Mouse (Mus musculus) heart, embryonic 12.5 days (tissue): ENCODE measurements around the gene Jhy. TPM values are rescaled to one million over a fixed set of nuclear protein-coding genes. Genes with fewer than 3 reads are reported as not detected.

Source experiments
- ATAC-seq: fragments of 200-750 bp; cut with Nextera tagmentation; 2 replicates; pipeline ENCODE4 v1.8.0; 2017; ENCODE audit warnings: moderate TSS enrichment, moderate library complexity; ENCODE audit not compliant: insufficient number of reproducible peaks, low FRiP score
- H3K27ac ChIP-seq: fragments of 300-500 bp; sonication (generic); 2 replicates; pipeline ENCODE4 v1.5.1; 2016; ENCODE audit warnings: mild to moderate bottlenecking, moderate library complexity; ENCODE audit not compliant: poor library complexity, severe bottlenecking
- H3K27me3 ChIP-seq: fragments of 300-500 bp; sonication (generic); replicated peaks from 2 replicates; pipeline ENCODE4 v1.6.1; 2016; ENCODE audit warnings: mild to moderate bottlenecking, moderate library complexity
- H3K36me3 ChIP-seq: fragments of 300-500 bp; sonication (generic); 2 replicates; pipeline ENCODE4 v1.6.1; 2016; ENCODE audit warnings: mild to moderate bottlenecking, moderate library complexity
- H3K4me1 ChIP-seq: fragments of 300-500 bp; sonication (generic); replicated peaks from 2 replicates; pipeline ENCODE4 v1.6.1; 2016; ENCODE audit warnings: mild to moderate bottlenecking
- H3K4me2 ChIP-seq: fragments of 300-500 bp; sonication (generic); 2 replicates; pipeline ENCODE4 v1.6.1; 2016; ENCODE audit warnings: mild to moderate bottlenecking, moderate library complexity
- H3K4me3 ChIP-seq: fragments of 300-500 bp; sonication (generic); 2 replicates; pipeline ENCODE4 v1.5.1; 2016; ENCODE audit warnings: mild to moderate bottlenecking
- H3K9ac ChIP-seq: fragments of 300-500 bp; sonication (generic); 2 replicates; pipeline ENCODE4 v1.6.1; 2016; ENCODE audit warnings: mild to moderate bottlenecking, moderate library complexity
- H3K9me3 ChIP-seq: fragments of 300-500 bp; sonication (generic); replicated peaks from 2 replicates; pipeline ENCODE4 v1.6.1; 2016; ENCODE audit warnings: mild to moderate bottlenecking, moderate library complexity
- WGBS: fragments of 180-500 bp; shearing (Covaris S2); methylation state at CpG from one replicate; pipeline ENCODE4 v1.1.7; 2016; 5-methylcytosine and 5-hydroxymethylcytosine counted together
- polyA plus RNA-seq: library from polyadenylated mRNA; unstranded; fragments of >200 nt; fragmentation: Nextera tagmentation; extraction: Ambion mirVana; gene quantifications from 2 replicates; pipeline ENCODE4 v1.2.1, GENCODE M21; 2016

Gene Jhy
- polyA plus RNA-seq, 1 experiment from 2014 or later, result not detected

GRCm38 (mm10) chr9:40876693-40877092 lies 87.2 kb downstream of the Jhy start:
- H3K4me3 ChIP-seq, result no peak overlapping the region
- peaks cover 19% of the 10 kb centered on the region; the same call in 1 of the 2 replicates for H3K4me1 ChIP-seq
- no peak for ATAC-seq
- 5% methylated on average over 5 of the region's 5 CpGs for WGBS
- no peak overlapping the region for H3K4me2 ChIP-seq
- no peak overlapping the region for H3K27ac ChIP-seq
- peaks cover 98% of the 10 kb centered on the region for H3K27me3 ChIP-seq
- no peak overlapping the region for H3K9ac ChIP-seq
- H3K9me3 ChIP-seq, result no peaks in the 10 kb centered on the region
- H3K36me3 ChIP-seq, result no peaks in the 10 kb centered on the region

DNA sequence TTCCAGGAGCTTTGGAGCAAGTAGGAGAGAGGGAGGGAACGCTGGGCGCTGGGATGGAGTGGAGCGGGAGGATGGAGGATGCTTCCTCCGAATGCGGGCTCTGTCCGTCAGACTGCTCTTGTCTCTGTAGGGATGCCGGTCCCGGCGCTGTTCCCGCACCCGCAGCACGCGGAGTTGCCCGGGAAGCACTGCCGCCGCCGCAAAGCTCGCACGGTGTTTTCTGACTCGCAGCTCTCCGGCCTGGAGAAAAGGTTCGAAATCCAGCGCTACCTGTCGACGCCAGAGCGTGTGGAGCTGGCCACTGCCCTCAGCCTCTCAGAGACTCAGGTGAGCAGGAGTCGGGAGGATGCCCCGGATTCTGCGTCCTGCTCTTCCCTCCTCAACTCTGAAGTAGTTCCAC lies 87.8 kb downstream of the Jhy start:
- Histone ChIP-seq H3K9ac (no peak overlapping the region), H3K4me3 (no peak overlapping the region), H3K9me3 (no peaks in the 10 kb centered on the region), H3K36me3 (no peaks in the 10 kb centered on the region), H3K27ac (no peak overlapping the region), H3K27me3 (peaks cover 98% of the 10 kb centered on the region), H3K4me2 (no peak overlapping the region), H3K4me1 (peaks cover 22% of the 10 kb centered on the region; the same call in 1 of the 2 replicates)
- no peak for ATAC-seq
- 1% methylated on average over 29 of the region's 29 CpGs for WGBS

DNA sequence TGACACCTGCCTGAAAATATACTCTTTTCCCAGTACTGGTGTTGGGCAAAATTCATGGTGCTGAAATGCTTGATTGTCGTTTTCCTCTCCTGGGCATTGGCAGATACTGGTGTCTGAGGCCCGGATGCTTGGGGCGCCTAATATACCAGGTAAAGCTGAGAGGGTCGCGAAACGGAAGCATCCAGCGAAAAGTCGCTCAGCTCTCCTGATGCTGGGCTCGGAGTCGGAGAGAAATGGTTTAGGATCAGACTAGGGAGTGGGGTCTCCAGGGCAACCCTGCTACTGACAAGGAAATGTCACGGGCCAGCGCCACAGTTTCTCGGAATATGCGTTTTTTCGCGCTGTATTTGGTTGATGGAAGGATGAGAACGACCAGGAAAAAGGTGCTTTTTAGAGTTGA lies 88.5 kb downstream of the Jhy start:
- 3% methylated on average over 17 of the region's 17 CpGs for WGBS
- peaks cover 95% of the 10 kb centered on the region for H3K27me3 ChIP-seq
- H3K4me2 ChIP-seq, result no peak overlapping the region
- no peak overlapping the region for H3K4me3 ChIP-seq
- peaks cover 22% of the 10 kb centered on the region; the same call in 1 of the 2 replicates for H3K4me1 ChIP-seq
- no peaks in the 10 kb centered on the region for H3K36me3 ChIP-seq
- H3K9me3 ChIP-seq, result no peaks in the 10 kb centered on the region
- H3K9ac ChIP-seq, result no peak overlapping the region
- no peak overlapping the region for H3K27ac ChIP-seq
- ATAC-seq, result no peak

DNA sequence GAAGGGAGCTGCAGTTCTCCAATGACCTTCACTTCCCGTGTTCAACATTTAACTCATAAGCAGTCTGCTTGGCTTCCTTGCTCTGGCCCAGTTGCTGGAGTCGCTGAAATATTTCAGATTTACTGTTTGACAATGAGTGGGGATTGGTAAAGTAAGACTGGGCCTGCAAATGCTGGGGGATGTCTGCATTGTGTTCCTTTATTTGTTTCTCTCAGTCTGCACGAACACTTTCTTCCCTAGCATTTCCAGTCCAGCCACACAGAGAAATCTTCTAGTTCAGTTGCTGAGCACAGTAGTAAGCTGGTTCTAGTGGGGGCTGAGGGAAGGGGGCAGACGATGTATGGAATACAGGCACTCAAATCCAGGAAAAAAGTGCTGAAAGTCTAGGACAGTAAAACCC lies 89.0 kb downstream of the Jhy start:
- Histone ChIP-seq H3K4me2 (no peak overlapping the region), H3K9me3 (no peaks in the 10 kb centered on the region), H3K36me3 (no peaks in the 10 kb centered on the region), H3K4me1 (peaks cover 22% of the 10 kb centered on the region; the same call in 1 of the 2 replicates), H3K27ac (no peak overlapping the region), H3K4me3 (no peak overlapping the region), H3K9ac (no peak overlapping the region), H3K27me3 (peaks cover 95% of the 10 kb centered on the region)
- ATAC-seq, result no peak
- 7% methylated on average over 4 of the region's 4 CpGs for WGBS

DNA sequence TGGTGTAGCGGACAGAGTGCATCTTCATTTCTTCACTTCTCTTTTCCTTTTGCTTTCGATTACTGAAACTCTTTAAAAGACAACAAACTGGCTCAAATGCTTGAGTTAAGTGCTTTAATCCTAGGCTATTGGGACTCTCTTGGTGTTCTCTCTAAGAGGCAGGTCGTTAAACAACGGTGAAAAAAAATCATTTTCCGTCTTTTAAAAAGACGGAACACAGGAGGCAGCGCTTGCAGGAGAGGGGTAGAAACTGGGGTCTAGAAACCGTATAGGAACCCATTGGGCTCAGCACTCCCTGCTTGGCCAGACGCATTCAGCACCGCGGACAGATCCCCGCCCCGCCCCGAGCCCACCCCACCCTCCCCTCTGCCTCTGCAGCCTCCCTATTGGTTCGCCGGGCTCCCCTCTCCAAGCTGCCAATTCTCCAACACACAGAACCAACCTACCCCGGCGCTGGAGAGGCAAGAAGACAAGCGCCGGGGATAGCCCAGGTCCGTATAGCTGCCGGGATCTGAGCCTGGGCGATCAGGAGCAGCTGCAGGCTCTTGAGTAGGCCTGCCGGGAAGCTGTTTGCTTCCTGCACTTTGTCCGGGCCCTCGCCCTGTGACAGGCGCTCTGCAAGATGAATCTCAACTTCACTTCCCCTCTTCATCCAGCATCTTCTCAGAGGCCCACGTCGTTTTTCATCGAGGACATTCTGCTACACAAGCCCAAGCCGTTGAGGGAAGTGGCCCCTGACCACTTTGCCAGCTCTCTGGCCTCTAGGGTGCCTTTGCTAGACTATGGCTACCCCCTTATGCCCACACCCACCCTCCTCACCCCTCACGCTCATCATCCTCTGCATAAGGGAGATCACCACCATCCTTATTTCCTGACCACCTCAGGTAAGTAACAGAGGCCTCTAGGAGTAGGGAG lies 90.1 kb downstream of the Jhy start, which contains the start of gene Bsx:
Gene Bsx, plus strand, starts transcription at position 572 of the 915 bp plus-strand sequence.
- Histone ChIP-seq H3K9me3 (no peaks in the 10 kb centered on the region), H3K9ac (no peak within 1 kb of the TSS), H3K4me1 (peaks cover 22% of the 10 kb centered on the region; the same call in 1 of the 2 replicates), H3K36me3 (no peaks in the 10 kb centered on the region), H3K27ac (no peak within 1 kb of the TSS), H3K27me3 (peaks cover 93% of the 10 kb centered on the region), H3K4me3 (peak within 1 kb of the TSS; percentile 32), H3K4me2 (peak within 1 kb of the TSS; percentile 63)
- 3% methylated on average over 32 of the region's 32 CpGs for WGBS
- no peak for ATAC-seq

GRCm38 (mm10) chr9:40872156-40872478 lies 91.8 kb downstream of the Jhy start:
- 9% methylated on average over 8 of the region's 8 CpGs for WGBS
- Histone ChIP-seq H3K27me3 (peaks cover 82% of the 10 kb centered on the region), H3K27ac (no peak overlapping the region), H3K4me3 (peak overlapping the region; percentile 33), H3K4me2 (peak overlapping the region; percentile 62), H3K9me3 (no peaks in the 10 kb centered on the region), H3K9ac (no peak overlapping the region), H3K36me3 (no peaks in the 10 kb centered on the region), H3K4me1 (peaks cover 10% of the 10 kb centered on the region; the same call in 1 of the 2 replicates)
- no peak for ATAC-seq

DNA sequence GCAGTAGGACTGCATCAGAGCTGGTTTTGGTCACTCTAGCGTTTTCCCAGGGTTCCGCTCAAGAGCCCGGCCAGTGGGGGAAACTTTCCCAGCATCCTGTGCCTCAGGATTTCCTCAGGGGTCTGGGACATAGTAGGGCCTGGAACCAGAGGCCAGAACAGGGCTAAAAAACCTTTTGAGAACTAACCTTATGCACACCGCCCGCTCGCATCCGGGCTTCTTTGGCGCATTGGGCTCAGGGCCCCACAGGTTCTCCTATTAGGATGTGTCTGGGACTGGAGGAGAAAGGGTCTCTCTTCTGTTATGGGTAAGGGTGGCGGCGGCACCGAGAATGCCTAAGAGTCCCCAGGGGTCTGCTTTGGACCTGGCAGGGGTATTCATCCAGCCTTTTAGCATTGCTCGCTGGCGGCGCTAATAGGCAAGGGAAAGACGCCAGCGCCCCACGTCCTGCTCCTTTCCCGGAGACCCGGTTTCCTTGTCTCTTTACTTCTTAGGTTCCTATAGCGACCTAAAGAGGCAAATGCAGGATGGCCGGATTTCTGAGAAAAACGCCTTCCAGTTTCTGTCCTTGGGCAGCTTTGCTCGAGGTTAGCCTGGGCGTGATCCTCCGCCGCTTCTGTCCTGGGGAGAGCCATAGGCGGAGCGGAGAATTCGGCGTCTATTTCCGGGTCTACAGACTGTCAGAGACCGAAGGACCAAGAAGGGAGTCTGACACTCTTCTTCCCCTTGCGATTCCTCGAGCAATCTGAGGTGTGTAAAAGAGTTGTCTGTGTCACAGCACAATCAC lies 92.4 kb downstream of the Jhy start:
- peak overlapping the region; percentile 62 for H3K4me2 ChIP-seq
- no peak for ATAC-seq
- H3K9ac ChIP-seq, result no peak overlapping the region
- WGBS, result 2% methylated on average over 34 of the region's 34 CpGs
- H3K27ac ChIP-seq, result no peak overlapping the region
- H3K36me3 ChIP-seq, result no peaks in the 10 kb centered on the region
- peaks cover 76% of the 10 kb centered on the region for H3K27me3 ChIP-seq
- no peaks in the 10 kb centered on the region for H3K9me3 ChIP-seq
- H3K4me3 ChIP-seq, result peak overlapping the region; percentile 33
- H3K4me1 ChIP-seq, result peaks cover 10% of the 10 kb centered on the region; the same call in 1 of the 2 replicates

DNA sequence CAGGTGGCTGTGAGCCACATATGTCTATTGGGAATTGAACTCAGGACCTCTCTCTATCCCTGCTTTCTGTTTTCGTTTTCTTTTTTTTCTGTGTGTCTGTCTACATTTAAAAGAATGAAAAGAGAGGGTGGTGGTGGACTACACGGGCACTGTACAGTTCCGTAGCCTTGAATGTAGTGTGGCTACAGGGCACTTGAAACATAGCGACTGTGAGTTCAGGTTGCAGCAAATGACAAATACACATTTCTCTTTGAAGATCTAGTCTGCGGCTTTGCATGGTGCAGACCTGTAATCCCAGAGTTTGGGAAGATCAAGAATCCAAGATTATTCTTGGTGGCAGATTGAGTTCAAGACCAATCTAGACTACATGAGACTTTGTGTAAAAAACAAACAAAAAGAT lies 93.6 kb downstream of the Jhy start:
- H3K9ac ChIP-seq, result no peak overlapping the region
- H3K27me3 ChIP-seq, result peaks cover 65% of the 10 kb centered on the region
- no peaks in the 10 kb centered on the region for H3K9me3 ChIP-seq
- ATAC-seq, result no peak
- WGBS, result 80% methylated on average over 5 of the region's 5 CpGs
- no peaks in the 10 kb centered on the region for H3K36me3 ChIP-seq
- no peak overlapping the region for H3K4me2 ChIP-seq
- peaks cover 10% of the 10 kb centered on the region; the same call in 1 of the 2 replicates for H3K4me1 ChIP-seq
- H3K4me3 ChIP-seq, result no peak overlapping the region
- H3K27ac ChIP-seq, result no peak overlapping the region

- Histone ChIP-seq H3K4me1 (no peaks in the 10 kb centered on the region), H3K9ac (no peak overlapping the region), H3K36me3 (no peaks in the 10 kb centered on the region), H3K4me3 (peak overlapping the region; percentile 33; the same call in 1 of the 2 replicates), H3K27me3 (peaks cover 22% of the 10 kb centered on the region), H3K27ac (no peak overlapping the region), H3K9me3 (no peaks in the 10 kb centered on the region), H3K4me2 (peak overlapping the region; percentile 62)
- no peak for ATAC-seq
- WGBS, result 6% methylated on average over 9 of the region's 9 CpGs
Measured at GRCm38 (mm10) chr9:40859196-40859595, 104.7 kb downstream of the Jhy start.

- no peaks in the 10 kb centered on the region for H3K36me3 ChIP-seq
- H3K4me2 ChIP-seq, result peak overlapping the region; percentile 62
- ATAC-seq, result no peak
- H3K4me1 ChIP-seq, result no peaks in the 10 kb centered on the region
- peaks cover 26% of the 10 kb centered on the region for H3K27me3 ChIP-seq
- H3K27ac ChIP-seq, result no peak overlapping the region
- H3K9ac ChIP-seq, result no peak overlapping the region
- H3K9me3 ChIP-seq, result no peaks in the 10 kb centered on the region
- peak overlapping the region; percentile 33 for H3K4me3 ChIP-seq
- 14% methylated on average over 21 of the region's 21 CpGs for WGBS
Measured at GRCm38 (mm10) chr9:40858461-40859160, 105.3 kb downstream of the Jhy start.
